Mouse (Mus musculus): ENCODE measurements around the gene Hoxb6. TPM values are rescaled to one million over a fixed set of nuclear protein-coding genes. Genes with fewer than 3 reads are reported as not detected.

Gene Hoxb6
- polyA plus RNA-seq, 1 experiment from 2014 or later, result 15.9 TPM

DNA sequence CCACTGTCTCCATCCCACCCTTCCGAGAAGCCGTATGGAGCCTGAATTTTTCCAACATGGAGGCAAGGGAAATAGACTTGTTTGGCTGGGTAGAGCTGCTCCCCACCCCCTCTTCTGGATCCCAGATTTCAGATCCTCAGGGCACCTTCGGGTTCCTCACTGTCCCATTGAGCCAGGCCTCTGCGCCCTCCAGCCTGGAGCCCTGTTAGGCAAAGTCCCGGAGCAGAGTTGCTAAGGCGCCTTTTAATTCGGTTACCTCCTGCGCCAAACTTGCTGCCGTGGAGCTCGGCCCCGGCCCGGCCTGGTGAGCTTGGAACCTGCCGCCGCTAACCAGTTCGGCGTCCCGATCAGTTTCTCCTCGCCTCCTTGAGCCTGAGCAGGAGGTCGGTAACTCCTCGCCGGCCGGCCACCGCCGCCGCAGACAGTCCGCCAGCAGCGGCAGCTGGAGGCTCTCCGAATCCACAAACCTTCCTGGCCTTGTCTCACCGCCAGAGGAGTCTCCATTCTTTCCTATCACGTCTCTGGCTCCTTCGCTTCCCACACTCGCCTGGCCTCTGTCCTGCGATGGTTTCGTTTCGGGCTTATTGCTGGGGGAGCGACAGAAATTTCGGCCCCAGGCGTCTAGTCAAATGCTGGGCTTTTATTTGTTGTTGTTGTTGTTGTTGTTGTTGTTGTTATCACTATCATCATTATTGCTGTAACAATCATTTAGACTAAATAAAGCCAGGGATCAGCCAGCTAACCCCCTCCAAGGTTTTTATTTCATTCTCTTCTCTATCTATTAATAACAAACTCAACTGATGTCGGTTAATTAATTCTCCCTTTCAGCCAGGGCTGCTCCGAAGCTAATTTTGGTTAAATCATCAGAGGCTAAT, 49.7 kb downstream of the Hoxb6 start:
- H3K9ac ChIP-seq (ENCODE audit: low read depth, low read length), result peak overlapping the region; percentile 93
- H3K27ac ChIP-seq (ENCODE audit: low read depth, low read length), result peak overlapping the region; percentile 98
- DNase-seq (ENCODE audit: low spot score), result no peak
- H3K36me3 ChIP-seq (ENCODE audit: control insufficient read depth, insufficient read depth, low read length), result no peaks in the 10 kb centered on the region
- no peaks in the 10 kb centered on the region for H3K9me3 ChIP-seq (ENCODE audit: control insufficient read depth, low read length)
- peak overlapping the region; percentile 56 for H3K4me3 ChIP-seq (ENCODE audit: low read depth, low read length)
- peaks cover 5% of the 10 kb centered on the region; the same call in 1 of the 2 replicates for H3K4me1 ChIP-seq (replicated peaks; ENCODE audit: control insufficient read depth, insufficient read depth, low read length)
- peaks cover 73% of the 10 kb centered on the region for H3K27me3 ChIP-seq (ENCODE audit: control insufficient read depth, insufficient read depth, low read length)
- ATAC-seq (ENCODE audit: low FRiP score), result no peak
- under 1% methylated on average over 40 of the region's 40 CpGs for WGBS
- peak overlapping the region; percentile 79 for H3K4me2 ChIP-seq (replicated peaks; ENCODE audit: low read depth, low read length)

GRCm38 (mm10) chr11:96342576-96342930, 50.3 kb downstream of the Hoxb6 start:
- peak overlapping the region; percentile 98 for H3K27ac ChIP-seq (ENCODE audit: low read depth, low read length)
- peak overlapping the region; percentile 79 for H3K4me2 ChIP-seq (replicated peaks; ENCODE audit: low read depth, low read length)
- peaks cover 73% of the 10 kb centered on the region for H3K27me3 ChIP-seq (ENCODE audit: control insufficient read depth, insufficient read depth, low read length)
- peak overlapping the region; percentile 93 for H3K9ac ChIP-seq (ENCODE audit: low read depth, low read length)
- H3K36me3 ChIP-seq (ENCODE audit: control insufficient read depth, insufficient read depth, low read length), result no peaks in the 10 kb centered on the region
- DNase-seq (ENCODE audit: low spot score) (no peak), ATAC-seq (ENCODE audit: low FRiP score) (no peak)
- peaks cover 5% of the 10 kb centered on the region; the same call in 1 of the 2 replicates for H3K4me1 ChIP-seq (replicated peaks; ENCODE audit: control insufficient read depth, insufficient read depth, low read length)
- H3K9me3 ChIP-seq (ENCODE audit: control insufficient read depth, low read length), result no peaks in the 10 kb centered on the region
- 2% methylated on average over 4 of the region's 4 CpGs for WGBS
- peak overlapping the region; percentile 56 for H3K4me3 ChIP-seq (ENCODE audit: low read depth, low read length)

DNA sequence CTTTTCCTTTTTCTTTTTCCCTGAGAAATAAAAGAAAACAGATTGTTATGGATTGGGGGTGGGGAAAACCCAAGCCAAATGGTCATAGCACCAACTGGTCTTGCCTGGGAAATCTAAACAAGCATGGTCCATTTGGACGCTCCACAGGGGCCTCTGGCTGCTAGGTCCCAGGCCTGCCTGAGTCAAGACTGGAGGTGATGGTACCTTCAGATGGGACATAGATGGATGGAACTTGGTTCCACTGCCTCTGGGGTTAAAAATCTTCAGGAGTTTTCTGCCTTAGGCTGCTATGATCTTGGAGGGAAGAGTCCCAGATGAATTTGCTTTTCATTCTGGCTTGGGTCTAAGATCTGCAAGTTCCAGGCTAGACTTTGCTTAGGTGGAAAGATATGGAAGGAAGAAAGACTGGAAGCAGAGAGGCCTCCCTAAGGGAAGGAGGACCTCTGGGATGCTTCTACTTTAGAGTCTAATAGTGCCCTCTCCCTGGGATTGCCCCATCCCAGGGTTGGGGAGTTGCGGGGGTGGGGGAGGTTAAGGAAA, 51.0 kb downstream of the Hoxb6 start:
- H3K4me3 ChIP-seq (ENCODE audit: low read depth, low read length), result peak overlapping the region; percentile 56
- peak overlapping the region; percentile 79 for H3K4me2 ChIP-seq (replicated peaks; ENCODE audit: low read depth, low read length)
- peaks cover 71% of the 10 kb centered on the region for H3K27me3 ChIP-seq (ENCODE audit: control insufficient read depth, insufficient read depth, low read length)
- H3K9ac ChIP-seq (ENCODE audit: low read depth, low read length), result peak overlapping the region; percentile 93
- no peak for ATAC-seq (ENCODE audit: low FRiP score)
- H3K36me3 ChIP-seq (ENCODE audit: control insufficient read depth, insufficient read depth, low read length), result no peaks in the 10 kb centered on the region
- peaks cover 5% of the 10 kb centered on the region; the same call in 1 of the 2 replicates for H3K4me1 ChIP-seq (replicated peaks; ENCODE audit: control insufficient read depth, insufficient read depth, low read length)
- no peaks in the 10 kb centered on the region for H3K9me3 ChIP-seq (ENCODE audit: control insufficient read depth, low read length)
- DNase-seq (ENCODE audit: low spot score), result no peak
- H3K27ac ChIP-seq (ENCODE audit: low read depth, low read length), result peak overlapping the region; percentile 98
- 5% methylated on average over 2 of the region's 2 CpGs for WGBS

DNA sequence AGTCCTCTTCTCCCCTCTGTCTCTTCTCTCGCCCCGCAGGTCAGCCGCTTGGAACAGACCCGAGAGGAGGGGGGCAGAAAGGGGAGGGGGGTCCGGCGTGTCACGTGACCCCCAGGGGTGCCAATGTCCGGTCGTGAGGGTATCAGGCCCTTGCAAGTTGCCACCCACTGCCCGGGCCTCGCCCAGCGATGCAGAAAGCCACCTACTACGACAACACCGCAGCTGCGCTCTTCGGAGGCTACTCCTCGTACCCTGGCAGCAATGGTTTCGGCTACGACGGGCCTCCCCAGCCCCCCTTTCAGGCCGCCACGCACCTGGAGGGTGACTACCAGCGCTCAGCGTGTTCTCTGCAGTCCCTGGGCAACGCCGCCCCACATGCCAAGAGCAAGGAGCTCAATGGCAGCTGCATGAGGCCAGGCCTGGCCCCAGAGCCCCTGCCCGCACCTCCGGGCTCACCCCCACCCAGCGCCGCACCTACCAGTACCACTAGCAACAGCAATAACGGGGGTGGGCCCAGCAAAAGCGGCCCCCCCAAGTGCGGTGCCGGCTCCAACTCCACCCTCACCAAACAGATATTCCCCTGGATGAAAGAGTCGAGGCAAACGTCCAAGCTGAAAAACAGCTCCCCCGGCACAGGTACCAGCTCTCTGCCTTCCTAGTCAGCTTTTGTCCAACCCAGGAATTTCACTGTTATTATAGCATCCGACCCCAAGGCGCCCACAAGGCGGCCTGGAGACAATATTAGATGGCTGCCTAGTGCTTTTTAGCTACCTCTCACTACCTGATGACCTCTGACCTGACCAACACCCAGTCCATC, 52.0 kb downstream of the Hoxb6 start:
- Histone ChIP-seq H3K27me3 (ENCODE audit: control insufficient read depth, insufficient read depth, low read length) (peaks cover 65% of the 10 kb centered on the region), H3K36me3 (ENCODE audit: control insufficient read depth, insufficient read depth, low read length) (no peaks in the 10 kb centered on the region), H3K9me3 (ENCODE audit: control insufficient read depth, low read length) (no peaks in the 10 kb centered on the region), H3K4me1 (replicated peaks; ENCODE audit: control insufficient read depth, insufficient read depth, low read length) (peaks cover 5% of the 10 kb centered on the region; the same call in 1 of the 2 replicates), H3K4me2 (replicated peaks; ENCODE audit: low read depth, low read length) (peak overlapping the region; percentile 79), H3K27ac (ENCODE audit: low read depth, low read length) (peak overlapping the region; percentile 98), H3K4me3 (ENCODE audit: low read depth, low read length) (peak overlapping the region; percentile 56), H3K9ac (ENCODE audit: low read depth, low read length) (peak overlapping the region; percentile 93)
- ATAC-seq (ENCODE audit: low FRiP score), result peak; percentile 43; the same call in 1 of the 2 replicates
- 3% methylated on average over 36 of the region's 40 CpGs for WGBS
- peak; percentile 75 for DNase-seq (ENCODE audit: low spot score)

GRCm38 (mm10) chr11:96344878-96345159, 52.5 kb downstream of the Hoxb6 start:
- WGBS, result 6% methylated on average over 5 of the region's 6 CpGs
- Histone ChIP-seq H3K4me1 (replicated peaks; ENCODE audit: control insufficient read depth, insufficient read depth, low read length) (peaks cover 5% of the 10 kb centered on the region; the same call in 1 of the 2 replicates), H3K27ac (ENCODE audit: low read depth, low read length) (peak overlapping the region; percentile 98), H3K4me2 (replicated peaks; ENCODE audit: low read depth, low read length) (peak overlapping the region; percentile 79), H3K4me3 (ENCODE audit: low read depth, low read length) (peak overlapping the region; percentile 56), H3K9ac (ENCODE audit: low read depth, low read length) (peak overlapping the region; percentile 93), H3K27me3 (ENCODE audit: control insufficient read depth, insufficient read depth, low read length) (peaks cover 65% of the 10 kb centered on the region), H3K36me3 (ENCODE audit: control insufficient read depth, insufficient read depth, low read length) (no peaks in the 10 kb centered on the region), H3K9me3 (ENCODE audit: control insufficient read depth, low read length) (no peaks in the 10 kb centered on the region)
- no peak for DNase-seq (ENCODE audit: low spot score)
- no peak for ATAC-seq (ENCODE audit: low FRiP score)

DNA sequence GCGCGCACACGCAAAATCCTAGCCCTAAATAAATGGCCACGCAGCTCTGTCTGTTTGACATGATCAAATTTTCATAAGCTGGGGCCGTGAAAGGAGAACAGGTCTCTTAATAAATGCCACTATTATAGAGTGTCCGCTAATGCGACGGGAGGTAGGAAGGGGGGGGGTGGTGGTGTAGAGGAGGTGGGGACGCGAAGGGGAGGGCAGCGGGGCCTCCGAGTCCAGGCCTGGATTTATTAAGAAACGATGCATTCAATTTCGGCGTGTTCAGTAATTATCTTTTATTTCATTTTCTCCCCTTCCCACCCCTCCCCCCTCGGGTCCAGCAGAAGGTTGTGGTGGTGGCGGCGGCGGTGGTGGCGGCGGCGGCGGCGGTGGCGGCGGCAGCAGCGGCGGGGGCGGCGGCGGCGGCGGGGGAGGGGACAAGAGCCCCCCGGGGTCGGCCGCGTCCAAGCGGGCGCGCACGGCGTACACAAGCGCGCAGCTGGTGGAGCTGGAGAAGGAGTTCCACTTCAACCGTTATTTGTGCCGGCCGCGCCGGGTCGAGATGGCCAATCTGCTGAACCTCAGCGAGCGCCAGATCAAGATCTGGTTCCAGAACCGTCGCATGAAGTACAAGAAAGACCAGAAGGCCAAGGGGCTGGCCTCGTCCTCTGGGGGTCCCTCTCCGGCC, 53.1 kb downstream of the Hoxb6 start:
- H3K4me2 ChIP-seq (replicated peaks; ENCODE audit: low read depth, low read length), result peak overlapping the region; percentile 79
- 2% methylated on average over 42 of the region's 56 CpGs for WGBS
- H3K4me3 ChIP-seq (ENCODE audit: low read depth, low read length), result peak overlapping the region; percentile 56
- H3K4me1 ChIP-seq (replicated peaks; ENCODE audit: control insufficient read depth, insufficient read depth, low read length), result peaks cover 8% of the 10 kb centered on the region; the same call in 1 of the 2 replicates
- H3K36me3 ChIP-seq (ENCODE audit: control insufficient read depth, insufficient read depth, low read length), result no peaks in the 10 kb centered on the region
- H3K27me3 ChIP-seq (ENCODE audit: control insufficient read depth, insufficient read depth, low read length), result peaks cover 66% of the 10 kb centered on the region
- DNase-seq (ENCODE audit: low spot score), result peak; percentile 62
- no peaks in the 10 kb centered on the region for H3K9me3 ChIP-seq (ENCODE audit: control insufficient read depth, low read length)
- peak overlapping the region; percentile 93 for H3K9ac ChIP-seq (ENCODE audit: low read depth, low read length)
- ATAC-seq (ENCODE audit: low FRiP score), result no peak
- H3K27ac ChIP-seq (ENCODE audit: low read depth, low read length), result peak overlapping the region; percentile 98

DNA sequence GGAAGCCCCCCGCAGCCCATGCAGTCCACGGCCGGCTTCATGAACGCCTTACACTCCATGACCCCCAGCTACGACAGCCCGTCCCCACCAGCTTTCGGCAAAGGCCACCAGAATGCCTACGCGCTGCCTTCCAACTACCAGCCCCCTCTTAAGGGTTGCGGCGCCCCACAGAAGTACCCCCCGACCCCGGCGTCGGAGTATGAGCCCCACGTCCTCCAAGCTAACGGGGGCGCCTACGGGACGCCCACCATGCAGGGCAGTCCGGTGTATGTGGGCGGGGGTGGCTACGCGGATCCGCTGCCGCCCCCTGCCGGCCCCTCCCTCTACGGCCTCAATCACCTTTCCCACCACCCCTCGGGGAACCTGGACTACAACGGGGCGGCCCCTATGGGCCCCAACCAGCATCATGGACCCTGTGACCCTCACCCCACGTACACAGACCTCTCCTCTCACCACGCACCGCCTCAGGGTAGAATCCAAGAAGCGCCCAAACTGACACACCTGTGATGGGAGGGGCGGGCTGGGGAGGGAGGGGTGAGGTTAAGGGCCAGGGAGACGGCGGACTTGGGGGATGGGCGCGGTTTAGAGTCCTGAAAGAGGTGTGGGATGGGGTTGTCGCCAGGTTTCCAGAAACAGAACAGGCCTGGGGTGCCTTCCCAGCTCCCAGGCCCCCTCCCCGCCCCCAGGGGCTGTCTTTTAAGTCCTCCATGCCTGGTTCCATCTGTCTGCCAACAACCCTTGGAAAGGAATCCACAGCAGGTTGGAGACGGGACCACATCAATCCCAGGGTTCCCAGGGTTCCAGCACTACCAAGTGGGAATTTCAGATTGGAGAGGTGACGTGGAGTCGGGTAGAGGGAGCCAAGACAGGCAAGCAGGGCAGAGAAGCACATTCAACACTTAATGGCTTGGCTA, 53.9 kb downstream of the Hoxb6 start:
- H3K27me3 ChIP-seq (ENCODE audit: control insufficient read depth, insufficient read depth, low read length), result peaks cover 71% of the 10 kb centered on the region
- ATAC-seq (ENCODE audit: low FRiP score), result no peak
- peaks cover 9% of the 10 kb centered on the region; the same call in 1 of the 2 replicates for H3K4me1 ChIP-seq (replicated peaks; ENCODE audit: control insufficient read depth, insufficient read depth, low read length)
- WGBS, result 2% methylated on average over 45 of the region's 45 CpGs
- DNase-seq (ENCODE audit: low spot score), result peak; percentile 70
- H3K36me3 ChIP-seq (ENCODE audit: control insufficient read depth, insufficient read depth, low read length), result no peaks in the 10 kb centered on the region
- peak overlapping the region; percentile 93 for H3K9ac ChIP-seq (ENCODE audit: low read depth, low read length)
- peak overlapping the region; percentile 79 for H3K4me2 ChIP-seq (replicated peaks; ENCODE audit: low read depth, low read length)
- no peaks in the 10 kb centered on the region for H3K9me3 ChIP-seq (ENCODE audit: control insufficient read depth, low read length)
- H3K4me3 ChIP-seq (ENCODE audit: low read depth, low read length), result peak overlapping the region; percentile 56
- peak overlapping the region; percentile 98 for H3K27ac ChIP-seq (ENCODE audit: low read depth, low read length)

Measured in hindbrain, embryonic 11.5 days (tissue).